Mouse (Mus musculus): Measurements from ENCODE around the gene Hoxb6. TPM values are rescaled to one million over a fixed set of nuclear protein-coding genes. Genes with fewer than 3 reads are reported as not detected.
A peak's percentile ranks its signal among the peaks of the same experiment; 100 is the strongest.

The Hoxb6 gene
- total and polyA plus RNA-seq, 3 experiments: 0.53 to 1.1 TPM; not detected in 1

GRCm38 (mm10) chr11:96343206-96343745, 51.0 kb downstream of the Hoxb6 start:
- Histone ChIP-seq H3K27ac (ENCODE audit: insufficient read depth, low read depth) (no peak overlapping the region), H3K9ac (ENCODE audit: insufficient read depth, low read depth) (no peak overlapping the region), H3K9me3 (replicated peaks; ENCODE audit: low read length) (peaks cover 8% of the 10 kb centered on the region), H3K79me2 (replicated peaks; ENCODE audit: control insufficient read depth, extremely low read depth, insufficient read depth, poor library complexity, severe bottlenecking) (no peaks in the 10 kb centered on the region), H3K4me3 (replicated peaks in 1 of 3; ENCODE audit: low read depth in 2 of 3, low read length in 2 of 3, poor library complexity in 1 of 3) (no peak overlapping the region), H3K4me1 (ENCODE audit: control insufficient read depth in 1 of 2, insufficient read depth in 2 of 2) (peaks cover 3 to 9% of the 10 kb centered on the region in 2 experiments; a peak in 2 of 4 replicates), H3K36me3 (replicated peaks in 1 of 2; ENCODE audit: control insufficient read depth in 1 of 2, insufficient read depth in 1 of 2, low read length in 1 of 2) (peaks cover 0 to 10% of the 10 kb centered on the region in 2 experiments), H3K27me3 (replicated peaks) (peaks cover 11% of the 10 kb centered on the region), H3K4me2 (ENCODE audit: insufficient read depth, low read depth, poor library complexity, severe bottlenecking) (no peak overlapping the region)
- no peak for DNase-seq (ENCODE audit: extremely low read depth)
- TF ChIP-seq SMC3 (IDR thresholded peaks at IDR 0.05; ENCODE audit: low read depth, low read length): no peak
- dilution Hi-C loops (cut with MboI; ENCODE audit: extremely low pct_ligation_motif_present, extremely low pct_unique_long_range_greater_than_20kb, low sequenced_read_pairs) (no loop called here), in situ Hi-C loops (cut with MboI; ENCODE audit: low pct_ligation_motif_present, low pct_unique_long_range_greater_than_20kb, low sequenced_read_pairs) (no loop called here)

- Histone ChIP-seq H3K79me2 (replicated peaks; ENCODE audit: control insufficient read depth, extremely low read depth, insufficient read depth, poor library complexity, severe bottlenecking) (no peaks in the 10 kb centered on the region), H3K4me3 (replicated peaks in 1 of 3; ENCODE audit: low read depth in 2 of 3, low read length in 2 of 3, poor library complexity in 1 of 3) (no peak overlapping the region), H3K4me2 (ENCODE audit: insufficient read depth, low read depth, poor library complexity, severe bottlenecking) (no peak overlapping the region), H3K4me1 (ENCODE audit: control insufficient read depth in 1 of 2, insufficient read depth in 2 of 2) (peaks cover 3 to 9% of the 10 kb centered on the region in 2 experiments; a peak in 2 of 4 replicates), H3K36me3 (replicated peaks in 1 of 2; ENCODE audit: control insufficient read depth in 1 of 2, insufficient read depth in 1 of 2, low read length in 1 of 2) (peaks cover 0 to 10% of the 10 kb centered on the region in 2 experiments), H3K9ac (ENCODE audit: insufficient read depth, low read depth) (no peak overlapping the region), H3K27ac (ENCODE audit: insufficient read depth, low read depth) (no peak overlapping the region), H3K27me3 (replicated peaks) (peaks cover 8% of the 10 kb centered on the region), H3K9me3 (replicated peaks; ENCODE audit: low read length) (peaks cover 8% of the 10 kb centered on the region)
- TF ChIP-seq USF1 (IDR thresholded peaks at IDR 0.05; ENCODE audit: low read depth, low read length): peak; percentile 42
- no peak for TF ChIP-seq ZMIZ1 (IDR thresholded peaks at IDR 0.05; ENCODE audit: low read depth, low read length)
- 0 out of 2 replicates have a peak, but pooled peaks have one; percentile 26 for TF ChIP-seq BHLHE40 (IDR thresholded peaks at IDR 0.05; ENCODE audit: low read depth, low read length)
- no peak for DNase-seq (ENCODE audit: extremely low read depth)
- dilution Hi-C loops (cut with MboI; ENCODE audit: extremely low pct_ligation_motif_present, extremely low pct_unique_long_range_greater_than_20kb, low sequenced_read_pairs): no loop called here
- in situ Hi-C loops (cut with MboI; ENCODE audit: low pct_ligation_motif_present, low pct_unique_long_range_greater_than_20kb, low sequenced_read_pairs): no loop called here
Observed at GRCm38 (mm10) chr11:96344061-96344877, 52.0 kb downstream of the Hoxb6 start.

DNA sequence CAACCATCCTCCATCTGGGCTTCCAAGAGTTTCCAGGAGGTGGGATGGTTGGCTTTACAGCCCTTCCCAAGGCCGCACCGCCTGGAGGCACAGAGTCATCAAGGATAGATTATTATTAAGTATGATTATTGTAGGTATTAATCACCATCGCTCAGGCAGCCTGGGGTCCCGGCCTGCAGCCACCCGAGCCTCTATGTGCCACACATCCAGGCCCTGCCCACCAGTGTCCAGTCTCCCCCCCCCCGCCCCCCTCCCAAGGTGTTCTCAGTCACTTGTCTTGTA, 52.5 kb downstream of the Hoxb6 start:
- dilution Hi-C loops (cut with MboI; ENCODE audit: extremely low pct_ligation_motif_present, extremely low pct_unique_long_range_greater_than_20kb, low sequenced_read_pairs) (no loop called here), in situ Hi-C loops (cut with MboI; ENCODE audit: low pct_ligation_motif_present, low pct_unique_long_range_greater_than_20kb, low sequenced_read_pairs) (no loop called here)
- H3K4me2 ChIP-seq (ENCODE audit: insufficient read depth, low read depth, poor library complexity, severe bottlenecking): no peak overlapping the region
- no peak for TF ChIP-seq SMC3 (IDR thresholded peaks at IDR 0.05; ENCODE audit: low read depth, low read length)
- no peak for TF ChIP-seq ZMIZ1 (IDR thresholded peaks at IDR 0.05; ENCODE audit: low read depth, low read length)
- no peak for TF ChIP-seq KAT2A (IDR thresholded peaks at IDR 0.05; ENCODE audit: insufficient replicate concordance, low read length)
- TF ChIP-seq TCF12 (IDR thresholded peaks at IDR 0.05; ENCODE audit: low read depth, low read length): no peak
- no peak for TF ChIP-seq ETS1 (conservative IDR thresholded peaks at IDR 0.05; ENCODE audit: low read depth, low read length)
- no peak for TF ChIP-seq SIN3A (IDR thresholded peaks at IDR 0.05; ENCODE audit: low read length)
- no peak for TF ChIP-seq ELF1 (IDR thresholded peaks at IDR 0.05; ENCODE audit: low read depth, low read length)
- no peak for TF ChIP-seq ZKSCAN1 (IDR thresholded peaks at IDR 0.05; ENCODE audit: borderline replicate concordance, low read depth, low read length)
- TF ChIP-seq ZC3H11A (IDR thresholded peaks at IDR 0.05; ENCODE audit: low read depth, low read length): no peak
- no peak for TF ChIP-seq MAFK (IDR thresholded peaks at IDR 0.05; ENCODE audit: insufficient replicate concordance, low read length)
- no peak for TF ChIP-seq MXI1 (IDR thresholded peaks at IDR 0.05; ENCODE audit: low read depth, low read length)
- TF ChIP-seq MYC (IDR thresholded peaks at IDR 0.05; ENCODE audit: low read depth, low read length): no peak
- no peak for TF ChIP-seq GABPA (IDR thresholded peaks at IDR 0.05; ENCODE audit: insufficient replicate concordance, low read depth, low read length)
- TF ChIP-seq EP300 (IDR thresholded peaks at IDR 0.05; ENCODE audit: low read length): no peak
- H3K4me1 ChIP-seq (ENCODE audit: control insufficient read depth in 1 of 2, insufficient read depth in 2 of 2): peaks cover 3 to 9% of the 10 kb centered on the region in 2 experiments; a peak in 2 of 4 replicates
- no peak overlapping the region for H3K4me3 ChIP-seq (replicated peaks in 1 of 3; ENCODE audit: low read depth in 2 of 3, low read length in 2 of 3, poor library complexity in 1 of 3)
- peaks cover 9% of the 10 kb centered on the region for H3K27me3 ChIP-seq (replicated peaks)
- no peak for DNase-seq (ENCODE audit: extremely low read depth)
- no peaks in the 10 kb centered on the region for H3K79me2 ChIP-seq (replicated peaks; ENCODE audit: control insufficient read depth, extremely low read depth, insufficient read depth, poor library complexity, severe bottlenecking)
- no peak overlapping the region for H3K27ac ChIP-seq (ENCODE audit: insufficient read depth, low read depth)
- peaks cover 8% of the 10 kb centered on the region for H3K9me3 ChIP-seq (replicated peaks; ENCODE audit: low read length)
- H3K9ac ChIP-seq (ENCODE audit: insufficient read depth, low read depth): no peak overlapping the region
- peaks cover 0 to 10% of the 10 kb centered on the region in 2 experiments for H3K36me3 ChIP-seq (replicated peaks in 1 of 2; ENCODE audit: control insufficient read depth in 1 of 2, insufficient read depth in 1 of 2, low read length in 1 of 2)
